Mouse (Mus musculus): ENCODE data around the gene Hrasls5. TPM values are rescaled to one million over a fixed set of nuclear protein-coding genes. Genes with fewer than 3 reads are reported as not detected.

Gene Hrasls5
- polyA plus RNA-seq, 1 experiment from 2014 or later, result not detected

DNA sequence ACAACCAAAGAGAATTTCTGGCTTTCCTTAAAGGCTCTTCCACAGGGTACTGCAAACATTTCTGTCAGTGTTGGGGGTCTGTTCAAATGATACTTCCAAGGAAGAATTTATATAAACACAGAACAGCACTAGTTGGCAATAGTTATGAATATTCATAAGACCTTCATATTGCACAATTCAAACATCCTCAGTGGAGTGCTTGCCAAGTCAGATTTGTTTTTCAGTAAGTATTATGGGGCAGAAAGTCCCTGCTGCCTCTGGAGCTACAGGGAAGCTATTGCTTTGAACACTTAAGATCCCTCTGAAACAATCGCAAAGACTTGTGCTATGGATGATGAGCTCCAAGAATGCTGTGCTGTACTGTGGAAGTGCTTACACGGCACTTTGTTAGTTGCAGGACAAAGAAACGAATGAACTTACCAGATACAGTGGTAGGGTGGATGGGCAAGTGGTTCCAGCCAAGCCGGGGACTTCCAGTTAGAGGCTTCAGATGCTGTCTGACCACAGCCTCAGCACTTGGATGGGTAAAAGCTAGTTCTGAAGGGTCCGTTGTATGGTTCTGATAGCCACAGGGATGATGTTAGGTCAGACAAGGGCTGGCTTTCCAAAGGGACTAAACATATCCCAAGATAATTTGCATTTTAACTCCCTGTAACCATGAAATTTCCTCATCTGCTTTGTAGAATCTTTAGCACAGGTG, 4.0 kb downstream of the Hrasls5 start:
- Histone ChIP-seq H3K36me3 (no peaks in the 10 kb centered on the region), H3K9me3 (replicated peaks) (no peaks in the 10 kb centered on the region), H3K4me3 (no peak overlapping the region), H3K27ac (replicated peaks) (no peak overlapping the region), H3K4me1 (peaks cover 10% of the 10 kb centered on the region), H3K27me3 (ENCODE audit: low read depth, poor library complexity, severe bottlenecking) (peaks cover 34% of the 10 kb centered on the region)
- 83% methylated on average over 5 of the region's 5 CpGs for WGBS
- no peak for DNase-seq (ENCODE audit: low spot score)

DNA sequence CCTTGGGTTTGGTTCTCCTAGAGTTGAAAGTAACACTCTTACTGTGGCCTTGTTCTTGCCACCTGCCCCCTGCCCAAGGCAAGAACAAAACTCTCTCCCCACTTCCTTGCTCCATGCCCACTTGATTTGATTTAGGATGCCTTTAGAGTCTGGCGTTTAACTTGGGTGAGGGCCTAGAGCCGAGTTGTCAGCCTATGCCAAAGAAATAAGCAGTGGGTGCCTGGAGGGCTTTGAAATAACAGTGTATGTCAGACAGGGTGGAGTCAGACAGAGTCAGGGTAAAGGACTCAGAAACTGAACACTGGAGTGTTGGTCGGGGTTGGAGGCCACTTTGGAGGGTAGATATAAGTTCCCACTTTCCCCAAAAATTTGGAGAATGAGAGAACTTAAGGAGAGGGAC, 4.7 kb downstream of the Hrasls5 start:
- Histone ChIP-seq H3K36me3 (no peaks in the 10 kb centered on the region), H3K4me3 (no peak overlapping the region), H3K27ac (replicated peaks) (no peak overlapping the region), H3K4me1 (peaks cover 6% of the 10 kb centered on the region), H3K27me3 (ENCODE audit: low read depth, poor library complexity, severe bottlenecking) (peaks cover 27% of the 10 kb centered on the region), H3K9me3 (replicated peaks) (no peaks in the 10 kb centered on the region)
- no peak for DNase-seq (ENCODE audit: low spot score)
- 72% methylated on average over 3 of the region's 3 CpGs for WGBS

GRCm38 (mm10) chr19:7617696-7618095, 5.4 kb downstream of the Hrasls5 start:
- WGBS, result 47% methylated on average over 7 of the region's 7 CpGs
- Histone ChIP-seq H3K9me3 (replicated peaks) (no peaks in the 10 kb centered on the region), H3K4me1 (peaks cover under 1% of the 10 kb centered on the region), H3K4me3 (no peak overlapping the region), H3K36me3 (no peaks in the 10 kb centered on the region), H3K27me3 (ENCODE audit: low read depth, poor library complexity, severe bottlenecking) (peaks cover 21% of the 10 kb centered on the region), H3K27ac (replicated peaks) (no peak overlapping the region)
- peak; percentile 68 for DNase-seq (ENCODE audit: low spot score)

GRCm38 (mm10) chr19:7633021-7633420, 20.7 kb downstream of the Hrasls5 start:
- no peaks in the 10 kb centered on the region for H3K27me3 ChIP-seq (ENCODE audit: low read depth, poor library complexity, severe bottlenecking)
- H3K4me3 ChIP-seq, result no peak overlapping the region
- H3K4me1 ChIP-seq, result no peaks in the 10 kb centered on the region
- H3K36me3 ChIP-seq, result no peaks in the 10 kb centered on the region
- H3K27ac ChIP-seq (replicated peaks), result no peak overlapping the region
- no peaks in the 10 kb centered on the region for H3K9me3 ChIP-seq (replicated peaks)
- no peak for DNase-seq (ENCODE audit: low spot score)

DNA sequence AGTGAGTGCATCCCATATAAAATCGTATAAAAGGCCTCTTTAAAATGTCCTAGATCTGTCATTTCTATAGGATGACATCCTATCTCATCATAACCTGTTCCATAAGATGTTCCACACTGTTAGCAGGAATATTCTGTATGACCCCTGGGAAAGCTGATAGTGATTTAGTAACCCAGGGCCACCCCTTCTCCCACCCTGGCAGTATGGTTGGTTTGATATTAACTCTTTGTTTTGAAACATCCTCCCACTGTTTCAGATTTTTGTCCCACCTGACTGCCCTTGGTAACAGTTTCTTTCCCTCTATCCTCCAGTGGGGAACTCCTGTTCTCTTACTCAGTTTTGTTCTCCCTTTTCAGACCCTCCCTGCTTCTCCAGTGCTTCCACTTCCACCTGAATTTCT, 21.4 kb downstream of the Hrasls5 start:
- Histone ChIP-seq H3K9me3 (replicated peaks) (no peaks in the 10 kb centered on the region), H3K4me3 (no peak overlapping the region), H3K27me3 (ENCODE audit: low read depth, poor library complexity, severe bottlenecking) (no peaks in the 10 kb centered on the region), H3K4me1 (no peaks in the 10 kb centered on the region), H3K27ac (replicated peaks) (no peak overlapping the region), H3K36me3 (no peaks in the 10 kb centered on the region)
- DNase-seq (ENCODE audit: low spot score), result no peak
- WGBS, result 86% methylated on average over 1 of the region's 1 CpGs

DNA sequence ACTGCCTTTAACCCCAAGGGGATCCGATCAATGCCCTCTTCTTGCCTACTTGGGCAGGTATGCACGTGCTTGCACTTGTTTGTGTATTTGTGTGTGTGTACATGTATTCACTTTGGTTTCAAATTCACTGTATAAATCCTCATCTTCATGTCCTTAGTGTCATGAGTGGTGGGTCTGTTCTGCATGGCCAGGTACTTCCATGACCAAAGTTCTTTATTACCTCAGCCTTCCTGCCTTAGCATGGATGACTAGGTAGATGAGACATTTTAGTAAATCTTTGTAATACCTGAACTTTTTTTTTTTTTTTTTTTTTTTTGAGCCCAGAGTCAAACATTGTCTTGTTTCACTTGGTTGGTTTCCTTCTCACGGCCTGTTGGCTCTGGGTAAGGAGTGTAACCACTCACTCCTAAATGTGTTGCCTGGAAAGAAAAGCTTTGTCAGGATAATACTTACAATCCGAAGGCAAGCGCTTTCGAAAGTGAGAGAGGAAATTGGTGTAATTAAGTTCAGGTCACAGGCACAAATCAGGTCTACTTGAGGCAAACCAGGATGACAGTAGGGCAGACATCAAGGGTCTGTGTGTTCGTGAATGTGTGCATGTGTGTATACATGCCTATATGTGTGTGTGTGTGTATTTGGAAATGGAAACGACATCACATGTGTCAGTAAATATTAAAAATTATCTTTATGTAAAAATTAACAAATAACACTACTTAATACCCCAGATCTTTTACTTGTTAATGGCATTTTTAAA, 36.7 kb downstream of the Hrasls5 start:
- H3K9me3 ChIP-seq (replicated peaks), result no peaks in the 10 kb centered on the region
- H3K36me3 ChIP-seq, result no peaks in the 10 kb centered on the region
- 88% methylated on average over 8 of the region's 8 CpGs for WGBS
- no peak overlapping the region for H3K4me3 ChIP-seq
- H3K4me1 ChIP-seq, result no peaks in the 10 kb centered on the region
- no peaks in the 10 kb centered on the region for H3K27me3 ChIP-seq (ENCODE audit: low read depth, poor library complexity, severe bottlenecking)
- no peak for DNase-seq (ENCODE audit: low spot score)
- H3K27ac ChIP-seq (replicated peaks), result no peak overlapping the region

GRCm38 (mm10) chr19:7672033-7672432, 59.7 kb downstream of the Hrasls5 start:
- no peaks in the 10 kb centered on the region; the same call in 1 of the 2 replicates for H3K9me3 ChIP-seq (replicated peaks)
- no peak overlapping the region for H3K4me3 ChIP-seq
- 0% methylated on average over 1 of the region's 1 CpGs for WGBS
- DNase-seq (ENCODE audit: low spot score), result no peak
- H3K27me3 ChIP-seq (ENCODE audit: low read depth, poor library complexity, severe bottlenecking), result no peaks in the 10 kb centered on the region
- no peak overlapping the region for H3K27ac ChIP-seq (replicated peaks)
- H3K4me1 ChIP-seq, result peaks cover 4% of the 10 kb centered on the region; the same call in 1 of the 2 replicates
- H3K36me3 ChIP-seq, result no peaks in the 10 kb centered on the region

DNA sequence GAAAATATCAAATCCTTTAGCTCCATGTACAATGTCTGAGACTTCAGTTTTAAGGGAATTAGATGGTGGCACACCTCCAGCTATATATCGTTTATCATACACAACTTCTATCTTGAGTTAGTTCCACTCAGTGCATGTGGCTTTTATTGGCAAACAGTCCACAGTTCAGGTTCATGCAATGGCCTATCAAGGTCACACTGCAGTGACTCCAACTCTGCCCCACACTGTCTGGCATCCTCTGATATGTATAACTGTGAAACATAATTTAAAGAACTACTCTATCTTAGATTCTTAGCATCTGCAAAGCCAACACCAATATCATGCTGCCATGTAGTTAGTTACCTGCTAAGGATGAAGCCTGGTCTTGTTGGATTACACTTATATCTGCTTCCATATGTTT, 75.6 kb downstream of the Hrasls5 start:
- Histone ChIP-seq H3K4me3 (no peak overlapping the region), H3K4me1 (no peaks in the 10 kb centered on the region), H3K9me3 (replicated peaks) (no peaks in the 10 kb centered on the region), H3K27ac (replicated peaks) (no peak overlapping the region), H3K27me3 (ENCODE audit: low read depth, poor library complexity, severe bottlenecking) (no peaks in the 10 kb centered on the region), H3K36me3 (no peaks in the 10 kb centered on the region)
- no peak for DNase-seq (ENCODE audit: low spot score)
- 89% methylated on average over 1 of the region's 1 CpGs for WGBS

Other genes with a start within 250 kb of the Hrasls5 start
- 43.1 and 51.7 TPM in 2 replicates for gene Spindoc, start 229.5 kb upstream of the Hrasls5 start, polyA plus RNA-seq (2016; fragmentation: Nextera tagmentation; extraction: Ambion mirVana)
- 5.7 and 7.6 TPM in 2 replicates for gene 2700081O15Rik, start 194.9 kb upstream of the Hrasls5 start, polyA plus RNA-seq (2016; fragmentation: Nextera tagmentation; extraction: Ambion mirVana)
- 306 and 368 TPM in 2 replicates for gene Rtn3, start 129.3 kb upstream of the Hrasls5 start, polyA plus RNA-seq (2016; fragmentation: Nextera tagmentation; extraction: Ambion mirVana)
- gene Atl3, start 118.5 kb upstream of the Hrasls5 start, polyA plus RNA-seq (2016; fragmentation: Nextera tagmentation; extraction: Ambion mirVana), result 5.3 and 5.8 TPM in 2 replicates
- gene Pla2g16, start 55.1 kb upstream of the Hrasls5 start, polyA plus RNA-seq (2016; fragmentation: Nextera tagmentation; extraction: Ambion mirVana), result 3.3 and 4.2 TPM in 2 replicates
- not detected in 2 replicates for gene Lgals12, start 5.3 kb upstream of the Hrasls5 start, polyA plus RNA-seq (2016; fragmentation: Nextera tagmentation; extraction: Ambion mirVana)
- not detected in 2 replicates for gene Slc22a19, start 98.8 kb downstream of the Hrasls5 start, polyA plus RNA-seq (2016; fragmentation: Nextera tagmentation; extraction: Ambion mirVana)
- gene Slc22a26, start 190.1 kb downstream of the Hrasls5 start, polyA plus RNA-seq (2016; fragmentation: Nextera tagmentation; extraction: Ambion mirVana), result not detected in 2 replicates